Mouse (Mus musculus): ENCODE measurements around the gene Stim1. TPM values are rescaled to one million over a fixed set of nuclear protein-coding genes. Genes with fewer than 3 reads are reported as not detected.

Stim1 gene
- 20.6 and 21.3 TPM in 2 replicates for polyA plus RNA-seq (2015; fragmentation: Nextera tagmentation; extraction: Ambion mirVana)

- Histone ChIP-seq H3K4me1 (replicated peaks; ENCODE audit: control insufficient read depth, insufficient read depth, low read length) (peaks cover 5% of the 10 kb centered on the region; the same call in 1 of the 2 replicates), H3K27me3 (ENCODE audit: control insufficient read depth, insufficient read depth, low read depth, low read length) (no peaks in the 10 kb centered on the region), H3K9ac (ENCODE audit: low read length) (peak within 1 kb of the TSS; percentile 80), H3K4me2 (ENCODE audit: low read depth, low read length) (peak within 1 kb of the TSS; percentile 92), H3K27ac (ENCODE audit: low read length) (peak within 1 kb of the TSS; percentile 21), H3K4me3 (ENCODE audit: low read length) (peak within 1 kb of the TSS; percentile 89), H3K9me3 (ENCODE audit: control insufficient read depth, low read length) (no peaks in the 10 kb centered on the region), H3K36me3 (ENCODE audit: control insufficient read depth, insufficient read depth, low read length) (no peaks in the 10 kb centered on the region)
- WGBS = under 1% methylated on average over 39 of the region's 73 CpGs
- peak; percentile 94 for ATAC-seq (ENCODE audit: low read depth)
Measured at GRCm38 (mm10) chr7:102267601-102268394, at the start of gene Stim1. TSS of gene Stim1 (plus strand) at chr7:102267806.

DNA sequence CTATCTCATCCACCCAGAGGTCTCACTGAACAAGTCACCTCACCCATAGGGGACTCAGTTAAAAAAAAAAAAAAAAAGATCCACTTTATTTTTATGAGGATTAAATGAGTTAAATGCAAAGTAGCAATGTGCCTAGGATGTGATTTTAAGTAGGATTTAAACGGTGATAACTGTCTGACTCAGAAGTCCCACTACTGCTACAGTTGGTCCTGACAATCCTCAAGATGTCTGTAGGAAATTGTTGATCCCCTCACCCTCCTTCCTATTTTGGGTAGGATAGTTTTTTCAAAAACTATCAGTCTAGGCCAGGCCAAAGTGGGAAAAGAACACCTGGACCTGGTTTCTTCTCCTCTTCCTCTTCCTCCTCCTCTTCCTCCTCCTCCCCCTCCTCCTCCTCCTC lies 45.7 kb upstream of the Stim1 start:
- 27% methylated on average over 1 of the region's 1 CpGs for WGBS
- Histone ChIP-seq H3K27me3 (ENCODE audit: control insufficient read depth, insufficient read depth, low read depth, low read length) (no peaks in the 10 kb centered on the region), H3K4me2 (ENCODE audit: low read depth, low read length) (peak overlapping the region; percentile 90), H3K36me3 (ENCODE audit: control insufficient read depth, insufficient read depth, low read length) (no peaks in the 10 kb centered on the region), H3K27ac (ENCODE audit: low read length) (peak overlapping the region; percentile 14; the same call in 1 of the 2 replicates), H3K9me3 (ENCODE audit: control insufficient read depth, low read length) (no peaks in the 10 kb centered on the region), H3K4me1 (replicated peaks; ENCODE audit: control insufficient read depth, insufficient read depth, low read length) (peaks cover 5% of the 10 kb centered on the region; the same call in 1 of the 2 replicates), H3K9ac (ENCODE audit: low read length) (no peak overlapping the region), H3K4me3 (ENCODE audit: low read length) (no peak overlapping the region)
- 0 out of 2 replicates have a peak, but pooled peaks have one; percentile 4 for ATAC-seq (ENCODE audit: low read depth)

DNA sequence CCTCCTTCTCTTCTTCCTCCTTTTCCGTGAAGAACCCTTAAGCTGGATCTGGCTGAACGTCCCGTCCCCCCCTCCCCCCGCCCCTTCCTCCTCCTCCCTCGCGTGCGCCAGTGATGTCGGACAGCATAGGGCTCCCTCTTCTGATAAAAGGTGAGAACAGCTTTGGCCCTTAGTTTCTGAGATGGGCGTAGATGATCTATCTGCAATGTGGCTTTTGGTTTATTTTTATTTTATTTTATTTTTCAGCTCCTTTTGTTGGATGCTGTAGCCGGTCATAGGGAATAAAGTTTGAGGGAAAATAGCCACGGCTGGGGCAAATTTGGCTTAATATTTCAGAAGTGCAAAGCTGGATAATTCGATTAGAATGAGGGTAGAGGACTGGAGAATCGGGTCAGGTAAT lies 45.3 kb upstream of the Stim1 start:
- WGBS = under 1% methylated on average over 12 of the region's 13 CpGs
- Histone ChIP-seq H3K9me3 (ENCODE audit: control insufficient read depth, low read length) (no peaks in the 10 kb centered on the region), H3K4me1 (replicated peaks; ENCODE audit: control insufficient read depth, insufficient read depth, low read length) (peaks cover 5% of the 10 kb centered on the region; the same call in 1 of the 2 replicates), H3K4me2 (ENCODE audit: low read depth, low read length) (peak overlapping the region; percentile 90), H3K36me3 (ENCODE audit: control insufficient read depth, insufficient read depth, low read length) (no peaks in the 10 kb centered on the region), H3K27me3 (ENCODE audit: control insufficient read depth, insufficient read depth, low read depth, low read length) (no peaks in the 10 kb centered on the region), H3K27ac (ENCODE audit: low read length) (peak overlapping the region; percentile 89), H3K4me3 (ENCODE audit: low read length) (peak overlapping the region; percentile 76), H3K9ac (ENCODE audit: low read length) (peak overlapping the region; percentile 84)
- ATAC-seq (ENCODE audit: low read depth) = peak; percentile 76

DNA sequence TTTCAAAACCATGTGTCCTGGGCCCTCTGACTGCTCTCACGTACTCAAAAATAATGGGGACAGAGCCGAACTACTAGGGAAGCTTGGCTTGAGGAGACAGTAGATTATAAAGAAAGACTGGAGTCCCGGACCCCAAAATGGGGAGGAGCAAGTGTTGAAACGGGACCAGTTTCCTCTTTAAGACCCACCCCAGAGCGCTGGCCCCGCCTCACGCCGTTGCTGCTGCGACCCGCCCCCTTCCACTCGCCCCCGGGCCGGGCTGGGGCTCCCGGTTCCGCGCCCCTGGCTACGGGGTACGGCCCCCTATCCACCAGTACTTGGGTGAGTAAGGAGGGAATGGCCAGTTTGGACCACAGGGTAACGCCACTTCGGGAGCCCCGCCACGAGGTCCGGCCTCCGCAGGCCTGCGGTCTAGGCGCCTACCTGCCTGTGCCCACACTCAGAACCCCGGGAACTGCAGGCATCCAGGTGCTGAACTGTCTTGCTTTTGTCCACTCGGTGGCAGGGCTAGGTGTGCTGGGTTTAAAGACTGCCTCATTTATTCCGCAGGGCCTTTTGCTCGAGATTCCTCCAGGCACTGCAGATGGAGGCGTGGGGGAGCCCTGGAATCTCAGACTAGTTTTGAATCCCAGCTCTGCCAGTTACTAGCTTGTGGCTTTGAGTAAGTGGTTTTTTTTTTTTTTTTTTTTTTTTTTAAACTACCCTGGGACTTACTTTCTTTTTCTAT lies 44.6 kb upstream of the Stim1 start:
- no peaks in the 10 kb centered on the region for H3K9me3 ChIP-seq (ENCODE audit: control insufficient read depth, low read length)
- peak overlapping the region; percentile 89 for H3K27ac ChIP-seq (ENCODE audit: low read length)
- no peaks in the 10 kb centered on the region for H3K27me3 ChIP-seq (ENCODE audit: control insufficient read depth, insufficient read depth, low read depth, low read length)
- ATAC-seq (ENCODE audit: low read depth) = peak; percentile 90
- peaks cover 5% of the 10 kb centered on the region; the same call in 1 of the 2 replicates for H3K4me1 ChIP-seq (replicated peaks; ENCODE audit: control insufficient read depth, insufficient read depth, low read length)
- H3K36me3 ChIP-seq (ENCODE audit: control insufficient read depth, insufficient read depth, low read length) = no peaks in the 10 kb centered on the region
- H3K4me2 ChIP-seq (ENCODE audit: low read depth, low read length) = peak overlapping the region; percentile 90
- 2% methylated on average over 31 of the region's 31 CpGs for WGBS
- peak overlapping the region; percentile 84 for H3K9ac ChIP-seq (ENCODE audit: low read length)
- H3K4me3 ChIP-seq (ENCODE audit: low read length) = peak overlapping the region; percentile 76

DNA sequence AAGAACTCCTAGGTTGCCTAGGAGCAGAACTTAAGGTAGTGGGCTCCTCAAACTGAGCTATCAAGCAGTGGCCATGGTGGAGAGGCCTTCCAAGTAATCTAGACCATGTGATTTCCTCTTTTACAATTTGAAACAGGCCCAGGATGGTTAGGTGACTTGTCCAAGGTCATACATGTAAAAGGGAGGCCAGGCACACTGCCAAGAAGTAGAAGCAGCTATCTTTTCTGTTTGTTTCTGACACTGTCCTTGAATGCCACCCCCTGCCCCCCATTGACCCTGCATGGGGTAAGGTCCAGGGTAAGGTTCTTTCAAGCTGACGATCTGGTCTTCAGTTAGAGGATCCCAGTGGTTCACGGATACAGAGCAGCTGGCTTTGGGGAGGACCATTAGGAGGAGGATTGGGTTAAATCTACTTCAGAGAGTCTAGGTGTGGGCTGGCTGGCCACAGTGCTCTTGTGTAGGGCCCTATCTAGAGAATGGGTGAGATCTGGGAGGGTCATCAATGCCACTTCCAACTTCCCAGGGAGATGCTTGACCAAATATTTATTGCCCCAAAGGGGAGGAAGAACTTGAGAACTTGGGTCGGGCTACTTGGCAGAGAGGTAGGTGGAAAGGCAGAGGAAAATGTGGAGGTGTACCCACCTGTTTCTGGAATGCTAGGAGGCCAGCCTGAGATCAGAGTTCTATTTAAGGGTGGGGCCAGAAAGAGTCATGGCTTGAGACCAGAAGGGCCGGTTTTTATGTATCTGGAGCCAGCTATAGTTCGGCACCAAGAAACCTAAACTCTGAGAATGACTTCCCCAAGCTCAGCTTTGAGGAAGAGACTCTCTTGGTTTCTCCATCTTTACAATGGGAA lies 43.5 kb upstream of the Stim1 start:
- peak overlapping the region; percentile 90 for H3K4me2 ChIP-seq (ENCODE audit: low read depth, low read length)

GRCm38 (mm10) chr7:102226051-102226450 lies 41.6 kb upstream of the Stim1 start:
- WGBS = 82% methylated on average over 6 of the region's 6 CpGs
- no peak for ATAC-seq (ENCODE audit: low read depth)
- H3K27ac ChIP-seq (ENCODE audit: low read length) = no peak overlapping the region
- no peaks in the 10 kb centered on the region for H3K9me3 ChIP-seq (ENCODE audit: control insufficient read depth, low read length)
- no peak overlapping the region for H3K4me2 ChIP-seq (ENCODE audit: low read depth, low read length)
- no peak overlapping the region for H3K4me3 ChIP-seq (ENCODE audit: low read length)
- H3K27me3 ChIP-seq (ENCODE audit: control insufficient read depth, insufficient read depth, low read depth, low read length) = no peaks in the 10 kb centered on the region
- no peak overlapping the region for H3K9ac ChIP-seq (ENCODE audit: low read length)
- H3K4me1 ChIP-seq (replicated peaks; ENCODE audit: control insufficient read depth, insufficient read depth, low read length) = peaks cover 5% of the 10 kb centered on the region; the same call in 1 of the 2 replicates
- peaks cover 4% of the 10 kb centered on the region; the same call in 1 of the 2 replicates for H3K36me3 ChIP-seq (ENCODE audit: control insufficient read depth, insufficient read depth, low read length)

More for the DNA sequence above, 43.5 kb upstream of the Stim1 start:
- H3K4me3 ChIP-seq (ENCODE audit: low read length) = 0 out of 2 replicates have a peak overlapping the region, but pooled peaks have one; percentile 76
- peak; percentile 43 for ATAC-seq (ENCODE audit: low read depth)
- H3K9ac ChIP-seq (ENCODE audit: low read length) = no peak overlapping the region
- H3K9me3 ChIP-seq (ENCODE audit: control insufficient read depth, low read length) = no peaks in the 10 kb centered on the region
- H3K4me1 ChIP-seq (replicated peaks; ENCODE audit: control insufficient read depth, insufficient read depth, low read length) = peaks cover 5% of the 10 kb centered on the region; the same call in 1 of the 2 replicates
- WGBS = 64% methylated on average over 5 of the region's 5 CpGs
- no peaks in the 10 kb centered on the region for H3K27me3 ChIP-seq (ENCODE audit: control insufficient read depth, insufficient read depth, low read depth, low read length)
- peaks cover 3% of the 10 kb centered on the region; the same call in 1 of the 2 replicates for H3K36me3 ChIP-seq (ENCODE audit: control insufficient read depth, insufficient read depth, low read length)
- peak overlapping the region; percentile 50 for H3K27ac ChIP-seq (ENCODE audit: low read length)

DNA sequence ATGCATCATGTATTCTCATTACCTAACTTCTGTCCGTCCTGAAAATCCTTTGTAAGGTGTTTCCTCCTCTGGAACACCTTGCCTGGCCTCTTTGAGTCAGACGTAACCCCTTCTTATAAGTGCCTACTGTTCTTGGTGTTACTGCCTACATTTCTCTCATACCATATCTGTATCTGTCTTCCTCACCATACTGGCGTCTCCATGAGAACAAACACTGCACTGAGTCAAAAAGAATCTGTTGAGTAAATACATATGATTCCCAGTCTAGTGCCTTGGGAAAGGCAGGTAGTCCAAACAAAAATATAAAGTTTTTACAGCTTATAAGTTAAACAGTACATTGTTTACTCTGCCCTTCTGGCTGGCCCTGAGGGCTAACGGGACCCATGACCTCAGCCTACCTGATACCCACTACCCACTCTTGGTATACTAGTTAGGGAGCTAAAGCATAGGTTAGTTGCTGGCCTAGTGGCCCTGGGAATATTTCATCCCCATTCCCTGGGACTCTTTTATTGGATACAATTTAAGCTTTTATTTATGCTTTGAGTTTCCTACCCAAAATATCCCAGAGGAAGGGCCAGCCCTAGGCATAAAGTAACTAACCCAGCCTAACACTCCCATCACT lies 39.4 kb upstream of the Stim1 start:
- Histone ChIP-seq H3K4me2 (ENCODE audit: low read depth, low read length) (no peak overlapping the region), H3K27me3 (ENCODE audit: control insufficient read depth, insufficient read depth, low read depth, low read length) (no peaks in the 10 kb centered on the region), H3K9ac (ENCODE audit: low read length) (no peak overlapping the region), H3K4me1 (replicated peaks; ENCODE audit: control insufficient read depth, insufficient read depth, low read length) (peaks cover 5% of the 10 kb centered on the region; the same call in 1 of the 2 replicates), H3K36me3 (ENCODE audit: control insufficient read depth, insufficient read depth, low read length) (peaks cover 4% of the 10 kb centered on the region; the same call in 1 of the 2 replicates), H3K4me3 (ENCODE audit: low read length) (no peak overlapping the region), H3K9me3 (ENCODE audit: control insufficient read depth, low read length) (no peaks in the 10 kb centered on the region), H3K27ac (ENCODE audit: low read length) (no peak overlapping the region)
- ATAC-seq (ENCODE audit: low read depth) = no peak
- WGBS = 59% methylated on average over 4 of the region's 4 CpGs

DNA sequence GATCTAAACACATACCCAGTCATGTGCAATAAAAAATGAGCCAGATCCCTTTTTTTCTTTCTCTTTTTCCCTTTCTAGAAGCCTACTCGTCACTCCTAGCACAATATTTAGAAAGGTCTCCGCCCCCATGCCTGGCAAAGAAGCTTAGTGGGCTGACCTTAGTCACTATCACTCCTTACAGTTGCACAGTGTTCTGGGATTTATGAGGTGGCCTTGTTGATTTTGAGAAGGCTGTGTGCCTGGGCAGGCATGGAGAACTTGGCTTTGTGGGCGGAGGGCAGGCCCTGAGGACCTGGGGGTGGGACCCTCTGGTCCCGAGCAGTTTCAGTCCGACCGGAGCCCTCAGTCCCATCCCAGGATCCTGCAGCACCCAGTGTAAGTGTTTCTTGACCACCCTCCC lies 37.8 kb upstream of the Stim1 start:
- 64% methylated on average over 6 of the region's 6 CpGs for WGBS
- Histone ChIP-seq H3K4me3 (ENCODE audit: low read length) (no peak overlapping the region), H3K4me1 (replicated peaks; ENCODE audit: control insufficient read depth, insufficient read depth, low read length) (no peaks in the 10 kb centered on the region), H3K9me3 (ENCODE audit: control insufficient read depth, low read length) (no peaks in the 10 kb centered on the region), H3K9ac (ENCODE audit: low read length) (no peak overlapping the region), H3K27me3 (ENCODE audit: control insufficient read depth, insufficient read depth, low read depth, low read length) (no peaks in the 10 kb centered on the region), H3K36me3 (ENCODE audit: control insufficient read depth, insufficient read depth, low read length) (peaks cover 4% of the 10 kb centered on the region; the same call in 1 of the 2 replicates), H3K4me2 (ENCODE audit: low read depth, low read length) (no peak overlapping the region), H3K27ac (ENCODE audit: low read length) (no peak overlapping the region)
- no peak for ATAC-seq (ENCODE audit: low read depth)

Data from lung, embryonic 16.5 days (tissue).